Mouse (Mus musculus) liver, embryonic 13.5 days (tissue): ENCODE measurements around the gene Napb. TPM values are rescaled to one million over a fixed set of nuclear protein-coding genes. Genes with fewer than 3 reads are reported as not detected.
"Not testable (repeated sequence)": the region's sequence is repeated elsewhere in the genome, so short reads cannot be mapped to it uniquely, and the experiment has no call there.

Experiments used
- ATAC-seq: fragments of 200-750 bp; cut with Nextera tagmentation; 2 replicates; pipeline ENCODE4 v1.8.0; 2017; ENCODE audit warnings: low read depth, mild to moderate bottlenecking, moderate number of reproducible peaks, moderate library complexity
- DNase-seq: peaks from one replicate; pipeline ENCODE4 v3.0.0; 2022
- H3K27ac ChIP-seq: fragments of 300-500 bp; sonication (generic); 2 replicates; pipeline ENCODE4 v1.5.1; 2015; ENCODE audit warnings: moderate library complexity, mild to moderate bottlenecking, inconsistent platforms
- H3K27me3 ChIP-seq: fragments of 300-500 bp; sonication (generic); 2 replicates; pipeline ENCODE4 v1.6.1; 2015; ENCODE audit warnings: mild to moderate bottlenecking, inconsistent platforms
- H3K36me3 ChIP-seq: fragments of 300-500 bp; sonication (generic); 2 replicates; pipeline ENCODE4 v1.6.1; 2015; ENCODE audit warnings: mild to moderate bottlenecking, inconsistent platforms
- H3K4me1 ChIP-seq: fragments of 300-500 bp; sonication (generic); replicated peaks from 2 replicates; pipeline ENCODE4 v1.6.1; 2015; ENCODE audit warnings: inconsistent platforms
- H3K4me2 ChIP-seq: fragments of 300-500 bp; sonication (generic); 2 replicates; pipeline ENCODE4 v1.6.1; 2015; ENCODE audit warnings: inconsistent platforms, mild to moderate bottlenecking, moderate library complexity
- H3K4me3 ChIP-seq: fragments of 300-500 bp; sonication (generic); replicated peaks from 2 replicates; pipeline ENCODE4 v1.5.1; 2015; ENCODE audit warnings: mild to moderate bottlenecking, inconsistent platforms
- H3K9ac ChIP-seq: fragments of 300-500 bp; sonication (generic); 2 replicates; pipeline ENCODE4 v1.6.1; 2015; ENCODE audit warnings: mild to moderate bottlenecking, inconsistent platforms
- H3K9me3 ChIP-seq: fragments of 300-500 bp; sonication (generic); replicated peaks from 2 replicates; pipeline ENCODE4 v1.6.1; 2016; ENCODE audit warnings: inconsistent platforms
- WGBS: fragments of 180-500 bp; shearing (Covaris S2); methylation state at CpG from one replicate; pipeline ENCODE4 v1.1.7; 2015; ENCODE audit not compliant: insufficient replicate concordance; 5-methylcytosine and 5-hydroxymethylcytosine counted together
- polyA plus RNA-seq: library from polyadenylated mRNA; unstranded; fragments of >200 nt; fragmentation: Nextera tagmentation; extraction: Ambion mirVana; gene quantifications from 2 replicates; pipeline ENCODE4 v1.2.1, GENCODE M21; 2015

Napb gene
- 0.36 and 0.39 TPM in 2 replicates for polyA plus RNA-seq

- H3K27ac ChIP-seq: no peak within 1 kb of the TSS
These were observed at the start of gene Napb for GRCm38 (mm10) chr2:148732327-148733000. TSS of gene Napb (minus strand) at chr2:148732467.

GRCm38 (mm10) chr2:148781709-148782108 is 49.4 kb upstream of the Napb start, which contains the start of gene 8030411F24Rik:
TSS of gene 8030411F24Rik (plus strand) at chr2:148782009.
- Histone ChIP-seq H3K27me3 (no peaks in the 10 kb centered on the region), H3K4me2 (no peak within 1 kb of the TSS), H3K36me3 (no peaks in the 10 kb centered on the region), H3K9ac (no peak within 1 kb of the TSS), H3K4me3 (no peak within 1 kb of the TSS), H3K9me3 (no peaks in the 10 kb centered on the region), H3K4me1 (no peaks in the 10 kb centered on the region), H3K27ac (no peak within 1 kb of the TSS)
- no peak for DNase-seq
- no peak for ATAC-seq
- 14% methylated on average over 1 of the region's 1 CpGs for WGBS

More at GRCm38 (mm10) chr2:148732327-148733000, at the start of gene Napb:
- no peaks in the 10 kb centered on the region for H3K9me3 ChIP-seq
- peak within 1 kb of the TSS; percentile 73 for H3K9ac ChIP-seq
- DNase-seq: peak; percentile 75
- 4% methylated on average over 18 of the region's 18 CpGs for WGBS
- H3K4me1 ChIP-seq: peaks cover 12% of the 10 kb centered on the region
- peak; percentile 99 for ATAC-seq
- H3K36me3 ChIP-seq: no peaks in the 10 kb centered on the region
- no peaks in the 10 kb centered on the region for H3K27me3 ChIP-seq
- H3K4me2 ChIP-seq: peak within 1 kb of the TSS; percentile 80
- H3K4me3 ChIP-seq: peak within 1 kb of the TSS; percentile 68

DNA sequence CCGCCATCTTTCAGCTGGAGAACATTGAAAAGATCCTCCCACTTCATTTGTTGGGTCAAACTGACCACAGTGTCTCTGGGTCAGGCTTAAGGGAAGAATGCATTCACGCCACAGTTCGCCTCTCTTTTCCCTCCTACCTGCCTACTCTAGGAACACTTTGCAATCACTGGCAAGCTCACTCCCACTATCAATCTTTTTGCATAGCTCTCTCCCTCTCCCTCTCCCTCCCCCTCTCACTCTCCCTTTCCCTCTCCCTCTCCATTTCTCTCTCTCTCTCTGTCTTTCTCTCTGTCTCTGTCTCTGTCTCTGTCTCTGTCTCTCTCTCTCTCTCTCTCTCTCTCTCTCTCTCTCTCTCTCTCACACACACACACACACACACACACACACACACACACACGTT is 39.1 kb upstream of the Napb start, which contains the start of gene Cst11:
Cst11 (minus strand) TSS at position 101 of the 400 bp plus-strand sequence.
- not testable (repeated sequence) for DNase-seq, H3K27me3 ChIP-seq, H3K36me3 ChIP-seq, H3K9me3 ChIP-seq, H3K4me2 ChIP-seq, H3K27ac ChIP-seq, H3K4me1 ChIP-seq, ATAC-seq, H3K4me3 ChIP-seq, H3K9ac ChIP-seq
- 71% methylated on average over 4 of the region's 4 CpGs for WGBS

DNA sequence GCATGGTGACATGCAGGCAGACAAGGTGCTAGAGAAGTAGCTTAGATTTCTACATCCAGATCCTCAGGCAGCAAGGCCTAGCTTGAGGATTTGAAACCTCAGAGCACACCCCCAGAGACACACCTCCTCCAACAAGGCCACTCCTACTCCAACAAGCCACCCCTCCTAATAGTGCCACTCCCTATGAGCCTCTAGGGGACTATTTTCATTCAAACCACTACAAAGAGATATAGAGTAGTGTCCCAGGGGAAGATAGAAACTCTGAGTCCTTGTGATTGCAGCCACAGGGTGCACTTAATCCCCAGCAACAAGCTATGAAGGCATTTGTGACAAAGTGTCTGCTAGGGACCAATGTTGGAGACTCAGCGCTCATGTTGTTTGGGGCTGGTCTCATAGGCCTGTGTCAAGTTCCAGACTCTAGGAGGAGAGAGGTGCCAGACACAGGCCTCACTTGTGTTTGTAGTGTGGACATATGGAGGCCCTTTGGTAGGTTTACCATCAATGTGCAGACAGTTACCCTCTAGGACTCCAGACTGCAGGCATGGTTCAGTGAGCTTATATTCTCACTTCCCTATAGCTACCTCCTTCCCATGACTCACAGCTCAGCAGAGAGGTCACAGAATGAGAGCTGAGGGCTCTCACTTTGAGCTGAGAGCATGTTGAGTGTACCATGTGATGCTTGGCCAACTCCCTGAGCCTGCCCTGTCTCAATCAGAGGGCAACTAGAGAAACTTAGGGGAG is 31.6 kb upstream of the Napb start:
- Histone ChIP-seq H3K9me3 (no peaks in the 10 kb centered on the region), H3K36me3 (no peaks in the 10 kb centered on the region), H3K4me1 (no peaks in the 10 kb centered on the region), H3K4me2 (no peak overlapping the region), H3K9ac (no peak overlapping the region), H3K27me3 (no peaks in the 10 kb centered on the region), H3K4me3 (no peak overlapping the region), H3K27ac (no peak overlapping the region)
- DNase-seq: no peak
- no peak for ATAC-seq
- WGBS: 96% methylated on average over 1 of the region's 1 CpGs

- H3K9me3 ChIP-seq: no peaks in the 10 kb centered on the region
- no peak overlapping the region for H3K4me2 ChIP-seq
- WGBS: 33% methylated on average over 1 of the region's 1 CpGs
- H3K27ac ChIP-seq: no peak overlapping the region
- DNase-seq (no peak), ATAC-seq (no peak)
- H3K9ac ChIP-seq: no peak overlapping the region
- no peaks in the 10 kb centered on the region for H3K27me3 ChIP-seq
- H3K4me3 ChIP-seq: no peak overlapping the region
- H3K36me3 ChIP-seq: no peaks in the 10 kb centered on the region
- H3K4me1 ChIP-seq: 0 out of 2 replicates have a peak, but pooled peaks cover 2% of the 10 kb centered on the region
These were observed 22.1 kb upstream of the Napb start for GRCm38 (mm10) chr2:148754310-148754846.

DNA sequence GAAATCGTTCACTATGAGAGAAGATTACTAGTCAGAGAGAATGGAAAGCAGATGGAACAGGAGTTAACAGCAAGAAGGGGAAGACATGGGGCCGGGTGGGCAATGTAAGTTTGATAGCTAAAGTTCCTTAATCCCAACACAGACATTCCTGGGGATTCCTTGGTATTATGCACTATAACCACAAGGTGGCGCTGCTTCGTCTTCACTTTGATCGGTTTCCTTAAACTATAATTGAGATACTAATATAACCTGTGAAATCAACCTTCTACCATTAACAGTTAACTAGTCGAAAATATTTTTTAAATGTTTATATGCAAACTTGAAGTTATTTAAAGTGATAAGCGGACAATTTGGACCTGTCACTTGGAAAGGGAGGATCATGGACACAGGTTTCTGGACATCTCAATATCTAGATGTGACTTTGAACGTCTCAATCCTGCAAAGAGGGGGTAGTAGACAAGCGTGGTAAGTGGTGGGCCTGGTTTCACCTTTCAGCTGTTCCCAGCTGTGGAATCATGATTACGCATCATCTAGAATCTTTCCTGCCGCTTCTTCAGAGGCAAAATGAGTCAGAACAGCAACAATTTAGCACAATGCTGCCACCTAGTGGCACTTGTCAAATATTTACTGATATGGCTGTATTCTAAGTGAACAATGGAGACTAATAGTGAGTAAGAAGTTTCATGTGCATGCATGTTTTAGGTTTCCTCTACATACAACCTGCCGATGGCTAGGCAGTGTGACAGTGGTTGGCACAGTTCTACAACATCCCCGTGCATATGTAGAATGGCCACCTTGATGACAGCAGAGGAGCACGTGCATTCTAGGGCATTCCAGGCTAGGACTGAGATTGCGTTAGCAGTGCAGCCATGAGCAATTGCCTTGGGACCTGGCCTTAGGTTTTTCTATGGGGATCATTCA is 19.9 kb upstream of the Napb start:
- H3K36me3 ChIP-seq: no peaks in the 10 kb centered on the region
- H3K9me3 ChIP-seq: no peaks in the 10 kb centered on the region
- WGBS: 14% methylated on average over 15 of the region's 15 CpGs
- peak overlapping the region; percentile 60 for H3K4me2 ChIP-seq
- no peaks in the 10 kb centered on the region for H3K27me3 ChIP-seq
- ATAC-seq: peak; percentile 48; the same call in 1 of the 2 replicates
- peak overlapping the region; percentile 30; the same call in 1 of the 2 replicates for H3K4me3 ChIP-seq
- DNase-seq: peak; percentile 55
- no peak overlapping the region for H3K9ac ChIP-seq
- 0 out of 2 replicates have a peak, but pooled peaks cover 2% of the 10 kb centered on the region for H3K4me1 ChIP-seq
- no peak overlapping the region for H3K27ac ChIP-seq

GRCm38 (mm10) chr2:148750058-148750457 is 17.8 kb upstream of the Napb start, which contains the start of gene Cstl1:
TSS of gene Cstl1 (plus strand) at chr2:148750358.
- no peak within 1 kb of the TSS for H3K9ac ChIP-seq
- no peak within 1 kb of the TSS for H3K4me3 ChIP-seq
- no peaks in the 10 kb centered on the region for H3K36me3 ChIP-seq
- DNase-seq (no peak), ATAC-seq (no peak)
- WGBS: 57% methylated on average over 1 of the region's 1 CpGs
- no peak within 1 kb of the TSS for H3K4me2 ChIP-seq
- H3K27ac ChIP-seq: no peak within 1 kb of the TSS
- H3K9me3 ChIP-seq: no peaks in the 10 kb centered on the region
- no peaks in the 10 kb centered on the region for H3K27me3 ChIP-seq
- 0 out of 2 replicates have a peak, but pooled peaks cover 2% of the 10 kb centered on the region for H3K4me1 ChIP-seq

- Histone ChIP-seq H3K4me2 (no peak overlapping the region), H3K27ac (no peak overlapping the region), H3K36me3 (no peaks in the 10 kb centered on the region), H3K4me1 (no peaks in the 10 kb centered on the region), H3K27me3 (no peaks in the 10 kb centered on the region), H3K9me3 (no peaks in the 10 kb centered on the region), H3K9ac (no peak overlapping the region), H3K4me3 (no peak overlapping the region)
- no peak for ATAC-seq
- no peak for DNase-seq
- WGBS: 51% methylated on average over 3 of the region's 3 CpGs
These were observed 11.7 kb upstream of the Napb start for GRCm38 (mm10) chr2:148743846-148744407.

- H3K36me3 ChIP-seq: no peaks in the 10 kb centered on the region
- no peak overlapping the region for H3K4me2 ChIP-seq
- 58% methylated on average over 3 of the region's 3 CpGs for WGBS
- H3K9ac ChIP-seq: no peak overlapping the region
- no peaks in the 10 kb centered on the region for H3K27me3 ChIP-seq
- no peak overlapping the region for H3K4me3 ChIP-seq
- DNase-seq (no peak), ATAC-seq (no peak)
- H3K4me1 ChIP-seq: no peaks in the 10 kb centered on the region
- no peak overlapping the region for H3K27ac ChIP-seq
- H3K9me3 ChIP-seq: no peaks in the 10 kb centered on the region
These were observed 10.7 kb upstream of the Napb start for GRCm38 (mm10) chr2:148743001-148743400.

- H3K4me2 ChIP-seq: peak overlapping the region; percentile 80
- peaks cover 12% of the 10 kb centered on the region for H3K4me1 ChIP-seq
- H3K27me3 ChIP-seq: no peaks in the 10 kb centered on the region
- H3K9me3 ChIP-seq: no peaks in the 10 kb centered on the region
- no peaks in the 10 kb centered on the region for H3K36me3 ChIP-seq
- DNase-seq: no peak
- H3K9ac ChIP-seq: peak overlapping the region; percentile 73
- H3K4me3 ChIP-seq: peak overlapping the region; percentile 68
- H3K27ac ChIP-seq: no peak overlapping the region
- 2% methylated on average over 35 of the region's 35 CpGs for WGBS
- peak; percentile 53 for ATAC-seq
These were observed 497 bp downstream of the Napb start for GRCm38 (mm10) chr2:148731614-148732326.
